Mouse (Mus musculus): Measurements from ENCODE around the gene Arhgef40. TPM values are rescaled to one million over a fixed set of nuclear protein-coding genes. Genes with fewer than 3 reads are reported as not detected.

The Arhgef40 gene
- polyA plus RNA-seq, 1 experiment from 2014 or later = 45.8 TPM

DNA sequence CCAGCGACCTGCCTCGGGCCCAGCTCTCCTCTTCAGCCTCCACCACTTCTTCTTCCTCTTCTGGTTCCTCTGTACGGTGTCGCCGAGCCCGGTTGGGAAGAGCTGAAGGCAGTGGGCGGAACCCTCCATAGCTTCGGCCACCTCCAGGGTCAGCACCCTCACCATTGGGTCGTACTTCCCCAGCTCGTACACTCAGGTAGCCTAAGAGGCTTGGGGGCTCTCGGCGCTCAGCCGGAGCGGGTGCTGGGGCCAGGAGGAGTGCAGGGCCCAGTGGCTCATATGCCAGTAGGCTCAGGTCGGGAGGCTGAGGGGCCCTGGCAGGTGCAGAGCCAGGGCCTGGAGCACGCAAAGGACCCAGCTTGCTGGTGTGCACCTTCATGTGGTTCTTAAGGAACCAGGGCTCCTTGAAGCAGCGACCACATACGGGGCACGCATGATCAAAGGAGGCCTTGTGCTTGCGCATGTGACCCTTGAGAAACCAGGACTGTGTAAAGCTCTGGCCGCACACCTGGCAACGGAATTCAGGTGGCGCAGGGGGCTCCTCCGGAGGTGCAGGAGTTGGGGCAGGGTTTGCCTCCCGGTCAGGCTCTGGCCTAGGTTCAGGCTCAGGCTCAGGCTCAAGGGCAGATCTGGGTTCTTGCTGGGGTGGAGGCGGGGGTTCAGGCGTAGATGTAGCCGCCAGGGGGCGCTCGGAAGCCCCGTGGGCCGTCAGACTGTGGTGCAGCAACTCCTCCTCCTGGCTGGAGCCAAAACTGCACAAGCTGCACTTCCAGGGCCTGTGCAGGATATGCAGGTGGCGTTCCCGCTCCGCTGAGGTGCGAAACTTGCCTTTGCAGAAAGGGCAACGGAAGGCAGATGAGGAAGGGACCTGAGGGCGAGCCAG lies 24.0 kb downstream of the Arhgef40 start:
- Histone ChIP-seq H3K9me3 (replicated peaks; ENCODE audit: control insufficient read depth, low read length) (no peaks in the 10 kb centered on the region), H3K4me1 (ENCODE audit: control insufficient read depth, insufficient read depth, low read length) (peaks cover 57% of the 10 kb centered on the region), H3K27me3 (ENCODE audit: control insufficient read depth, insufficient read depth, low read length) (no peaks in the 10 kb centered on the region), H3K9ac (ENCODE audit: low read length) (peak overlapping the region; percentile 27; the same call in 1 of the 2 replicates), H3K4me3 (ENCODE audit: low read length) (peak overlapping the region; percentile 22; the same call in 1 of the 2 replicates), H3K4me2 (ENCODE audit: low read depth, low read length) (no peak overlapping the region), H3K36me3 (ENCODE audit: control insufficient read depth, insufficient read depth) (peaks cover 32% of the 10 kb centered on the region), H3K27ac (ENCODE audit: low read length) (peak overlapping the region; percentile 49; the same call in 1 of the 2 replicates)
- ATAC-seq (replicated peaks; ENCODE audit: extremely low read depth, insufficient read depth, low FRiP score) = peak; percentile 57
- 52% methylated on average over 38 of the region's 38 CpGs for WGBS

DNA sequence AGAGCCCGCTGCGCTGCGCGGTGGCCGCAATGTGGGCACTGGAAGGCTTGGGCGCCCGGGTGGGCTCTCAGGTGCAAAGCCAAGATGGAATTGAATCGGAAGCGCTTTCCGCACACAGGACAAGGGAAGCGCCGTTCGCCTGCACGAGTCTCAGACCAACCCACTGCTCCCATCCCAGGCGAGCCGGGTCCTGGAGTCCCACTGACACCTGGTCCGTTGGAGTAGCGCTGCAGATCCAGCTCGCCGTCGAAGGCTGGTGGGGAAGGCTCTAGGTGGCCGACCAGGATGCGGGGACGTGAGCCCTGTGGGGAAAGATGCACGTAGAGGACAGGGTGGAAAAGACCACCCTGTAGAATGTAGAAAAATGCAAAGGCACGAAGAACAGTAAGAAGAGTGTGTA lies 24.8 kb downstream of the Arhgef40 start:
- Histone ChIP-seq H3K9me3 (replicated peaks; ENCODE audit: control insufficient read depth, low read length) (no peaks in the 10 kb centered on the region), H3K27ac (ENCODE audit: low read length) (no peak overlapping the region), H3K9ac (ENCODE audit: low read length) (no peak overlapping the region; the same call in 1 of the 2 replicates), H3K4me1 (ENCODE audit: control insufficient read depth, insufficient read depth, low read length) (peaks cover 55% of the 10 kb centered on the region), H3K36me3 (ENCODE audit: control insufficient read depth, insufficient read depth) (peaks cover 32% of the 10 kb centered on the region), H3K27me3 (ENCODE audit: control insufficient read depth, insufficient read depth, low read length) (no peaks in the 10 kb centered on the region), H3K4me3 (ENCODE audit: low read length) (no peak overlapping the region), H3K4me2 (ENCODE audit: low read depth, low read length) (no peak overlapping the region)
- WGBS = 64% methylated on average over 26 of the region's 26 CpGs
- no peak for ATAC-seq (replicated peaks; ENCODE audit: extremely low read depth, insufficient read depth, low FRiP score)

DNA sequence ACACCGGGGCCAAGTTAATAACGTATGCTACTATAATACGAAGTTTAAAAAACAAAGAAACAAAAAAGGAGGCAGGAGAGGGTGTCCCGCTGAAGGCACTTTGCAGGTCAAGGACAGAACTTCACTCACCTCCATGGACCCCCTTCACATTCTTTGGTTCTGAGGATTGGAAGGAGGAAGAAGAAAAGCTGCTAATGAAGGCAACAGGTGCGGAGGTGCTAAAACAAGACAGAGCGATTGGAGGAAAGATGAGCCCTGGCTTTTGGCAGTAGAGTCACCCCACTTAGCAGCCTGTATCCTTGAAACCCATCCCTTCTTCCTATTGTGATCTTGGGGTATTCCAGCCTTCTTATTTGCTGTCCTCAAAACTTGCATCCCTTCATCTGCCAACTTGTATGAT lies 25.3 kb downstream of the Arhgef40 start:
- no peak for ATAC-seq (replicated peaks; ENCODE audit: extremely low read depth, insufficient read depth, low FRiP score)

DNA sequence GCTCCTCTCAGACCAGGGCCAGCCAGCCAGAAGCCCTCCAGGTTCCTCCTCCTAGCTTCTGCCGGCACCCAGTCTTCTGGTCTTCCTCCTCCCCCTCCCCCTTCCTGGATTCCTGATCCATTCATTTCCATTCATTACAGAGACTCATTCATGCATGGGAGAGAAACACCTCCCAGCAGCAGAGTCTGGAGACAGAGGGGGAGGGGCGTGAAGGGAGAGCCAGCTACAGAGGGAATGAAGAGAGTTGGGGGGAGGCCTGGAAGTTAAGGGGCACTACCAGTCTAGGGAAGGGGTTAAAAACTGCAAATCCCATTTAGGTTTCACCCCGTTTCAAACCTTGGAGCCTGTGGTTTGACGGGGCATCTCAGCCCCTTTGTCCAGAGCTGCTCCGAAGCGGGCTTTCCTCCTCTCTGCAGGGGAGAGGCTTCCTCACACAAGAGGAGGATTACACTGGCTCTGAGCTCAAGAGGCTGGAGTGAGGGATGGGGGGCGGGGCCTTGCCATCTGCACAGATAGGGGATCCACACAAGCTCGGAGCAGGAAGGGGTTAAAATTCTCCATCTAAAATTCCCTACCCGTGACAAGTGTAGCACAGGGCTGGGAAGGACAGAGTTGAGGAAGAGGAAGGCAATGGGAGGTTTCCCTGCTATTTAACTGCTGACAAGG lies 26.1 kb downstream of the Arhgef40 start:
- peak overlapping the region; percentile 30 for H3K9ac ChIP-seq (ENCODE audit: low read length)
- H3K36me3 ChIP-seq (ENCODE audit: control insufficient read depth, insufficient read depth) = peaks cover 28% of the 10 kb centered on the region
- no peaks in the 10 kb centered on the region for H3K9me3 ChIP-seq (replicated peaks; ENCODE audit: control insufficient read depth, low read length)
- peaks cover 49% of the 10 kb centered on the region for H3K4me1 ChIP-seq (ENCODE audit: control insufficient read depth, insufficient read depth, low read length)
- H3K4me3 ChIP-seq (ENCODE audit: low read length) = peak overlapping the region; percentile 7; the same call in 1 of the 2 replicates
- H3K27ac ChIP-seq (ENCODE audit: low read length) = peak overlapping the region; percentile 49
- 12% methylated on average over 9 of the region's 9 CpGs for WGBS
- peak overlapping the region; percentile 38 for H3K4me2 ChIP-seq (ENCODE audit: low read depth, low read length)
- no peak for ATAC-seq (replicated peaks; ENCODE audit: extremely low read depth, insufficient read depth, low FRiP score)
- H3K27me3 ChIP-seq (ENCODE audit: control insufficient read depth, insufficient read depth, low read length) = no peaks in the 10 kb centered on the region

More for the DNA sequence above, 25.3 kb downstream of the Arhgef40 start:
- H3K4me1 ChIP-seq (ENCODE audit: control insufficient read depth, insufficient read depth, low read length) = peaks cover 52% of the 10 kb centered on the region
- no peak overlapping the region for H3K4me3 ChIP-seq (ENCODE audit: low read length)
- 0 out of 2 replicates have a peak overlapping the region, but pooled peaks have one; percentile 38 for H3K4me2 ChIP-seq (ENCODE audit: low read depth, low read length)
- H3K9me3 ChIP-seq (replicated peaks; ENCODE audit: control insufficient read depth, low read length) = no peaks in the 10 kb centered on the region
- no peak overlapping the region for H3K27ac ChIP-seq (ENCODE audit: low read length)
- no peaks in the 10 kb centered on the region for H3K27me3 ChIP-seq (ENCODE audit: control insufficient read depth, insufficient read depth, low read length)
- 70% methylated on average over 6 of the region's 6 CpGs for WGBS
- peaks cover 32% of the 10 kb centered on the region for H3K36me3 ChIP-seq (ENCODE audit: control insufficient read depth, insufficient read depth)
- no peak overlapping the region; the same call in 1 of the 2 replicates for H3K9ac ChIP-seq (ENCODE audit: low read length)

DNA sequence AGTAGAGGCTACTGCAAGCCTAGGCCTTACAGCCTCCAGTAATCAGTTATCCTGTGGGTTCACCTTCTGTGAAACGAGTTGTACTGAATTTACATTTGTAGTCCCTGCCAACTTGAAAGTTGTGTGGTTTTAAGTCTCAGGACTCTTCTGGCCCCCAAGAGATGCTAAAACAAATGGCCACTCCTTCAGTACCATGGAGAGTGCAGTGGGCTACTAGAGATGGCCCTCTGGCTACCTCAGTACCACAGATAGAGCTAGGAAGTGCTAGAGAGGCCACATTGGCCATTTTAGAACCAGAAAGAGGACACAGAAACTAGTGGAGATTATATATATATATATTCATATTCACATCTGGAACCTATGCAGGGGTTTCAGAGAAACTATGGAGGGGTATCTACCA lies 27.2 kb downstream of the Arhgef40 start:
- no peak overlapping the region for H3K4me2 ChIP-seq (ENCODE audit: low read depth, low read length)
- H3K9ac ChIP-seq (ENCODE audit: low read length) = no peak overlapping the region
- no peak for ATAC-seq (replicated peaks; ENCODE audit: extremely low read depth, insufficient read depth, low FRiP score)
- peaks cover 45% of the 10 kb centered on the region for H3K4me1 ChIP-seq (ENCODE audit: control insufficient read depth, insufficient read depth, low read length)
- no peaks in the 10 kb centered on the region for H3K9me3 ChIP-seq (replicated peaks; ENCODE audit: control insufficient read depth, low read length)
- no peak overlapping the region for H3K4me3 ChIP-seq (ENCODE audit: low read length)
- H3K27me3 ChIP-seq (ENCODE audit: control insufficient read depth, insufficient read depth, low read length) = no peaks in the 10 kb centered on the region
- WGBS = 54% methylated on average over 1 of the region's 1 CpGs
- H3K27ac ChIP-seq (ENCODE audit: low read length) = no peak overlapping the region
- peaks cover 22% of the 10 kb centered on the region for H3K36me3 ChIP-seq (ENCODE audit: control insufficient read depth, insufficient read depth)

DNA sequence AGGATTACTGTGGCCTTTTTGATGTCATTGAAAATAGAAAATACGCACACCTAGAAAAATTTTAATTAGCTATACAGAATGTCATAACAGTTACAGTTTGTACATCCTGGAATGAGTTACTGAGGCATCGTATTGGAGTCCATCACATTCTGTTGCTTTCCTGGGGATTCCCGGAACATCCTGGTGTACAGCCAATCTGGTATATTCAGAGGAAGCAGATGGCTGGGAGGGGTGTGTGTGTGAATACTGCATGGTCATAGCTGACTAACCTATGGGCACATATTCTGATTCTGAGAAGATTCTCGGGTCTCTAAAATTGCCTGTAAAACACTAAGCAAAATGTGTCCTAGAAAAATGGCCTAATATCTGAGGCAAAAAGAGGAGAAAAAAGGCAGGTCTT lies 27.6 kb downstream of the Arhgef40 start:
- Histone ChIP-seq H3K9me3 (replicated peaks; ENCODE audit: control insufficient read depth, low read length) (no peaks in the 10 kb centered on the region), H3K4me3 (ENCODE audit: low read length) (no peak overlapping the region), H3K27me3 (ENCODE audit: control insufficient read depth, insufficient read depth, low read length) (no peaks in the 10 kb centered on the region), H3K9ac (ENCODE audit: low read length) (no peak overlapping the region), H3K4me1 (ENCODE audit: control insufficient read depth, insufficient read depth, low read length) (peaks cover 43% of the 10 kb centered on the region), H3K36me3 (ENCODE audit: control insufficient read depth, insufficient read depth) (peaks cover 18% of the 10 kb centered on the region), H3K4me2 (ENCODE audit: low read depth, low read length) (no peak overlapping the region), H3K27ac (ENCODE audit: low read length) (peak overlapping the region; percentile 20; the same call in 1 of the 2 replicates)
- WGBS = 72% methylated on average over 4 of the region's 4 CpGs
- ATAC-seq (replicated peaks; ENCODE audit: extremely low read depth, insufficient read depth, low FRiP score) = no peak

DNA sequence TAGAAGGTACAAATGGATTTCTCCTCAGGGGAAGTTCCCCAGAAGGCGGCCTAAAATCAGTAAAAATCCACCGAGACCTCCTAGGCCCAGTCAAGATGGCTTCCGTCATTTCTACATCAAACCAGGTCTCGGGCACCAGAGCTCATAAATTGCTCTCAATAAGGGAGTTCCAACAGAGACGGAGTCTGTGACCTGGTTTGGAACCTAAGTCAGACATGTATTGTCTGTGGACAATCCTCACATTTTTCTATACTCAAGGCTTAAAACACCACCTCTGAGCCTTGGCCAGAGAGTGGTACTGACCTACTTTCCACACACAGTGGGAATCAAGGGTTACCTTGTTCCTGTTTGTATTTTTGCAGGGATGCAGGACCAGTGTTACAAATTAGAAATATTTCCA lies 28.0 kb downstream of the Arhgef40 start:
- Histone ChIP-seq H3K4me1 (ENCODE audit: control insufficient read depth, insufficient read depth, low read length) (peaks cover 43% of the 10 kb centered on the region), H3K9me3 (replicated peaks; ENCODE audit: control insufficient read depth, low read length) (no peaks in the 10 kb centered on the region), H3K27ac (ENCODE audit: low read length) (peak overlapping the region; percentile 20; the same call in 1 of the 2 replicates), H3K4me3 (ENCODE audit: low read length) (no peak overlapping the region), H3K9ac (ENCODE audit: low read length) (no peak overlapping the region), H3K27me3 (ENCODE audit: control insufficient read depth, insufficient read depth, low read length) (no peaks in the 10 kb centered on the region), H3K36me3 (ENCODE audit: control insufficient read depth, insufficient read depth) (peaks cover 14% of the 10 kb centered on the region), H3K4me2 (ENCODE audit: low read depth, low read length) (no peak overlapping the region)
- 83% methylated on average over 5 of the region's 5 CpGs for WGBS
- no peak for ATAC-seq (replicated peaks; ENCODE audit: extremely low read depth, insufficient read depth, low FRiP score)

DNA sequence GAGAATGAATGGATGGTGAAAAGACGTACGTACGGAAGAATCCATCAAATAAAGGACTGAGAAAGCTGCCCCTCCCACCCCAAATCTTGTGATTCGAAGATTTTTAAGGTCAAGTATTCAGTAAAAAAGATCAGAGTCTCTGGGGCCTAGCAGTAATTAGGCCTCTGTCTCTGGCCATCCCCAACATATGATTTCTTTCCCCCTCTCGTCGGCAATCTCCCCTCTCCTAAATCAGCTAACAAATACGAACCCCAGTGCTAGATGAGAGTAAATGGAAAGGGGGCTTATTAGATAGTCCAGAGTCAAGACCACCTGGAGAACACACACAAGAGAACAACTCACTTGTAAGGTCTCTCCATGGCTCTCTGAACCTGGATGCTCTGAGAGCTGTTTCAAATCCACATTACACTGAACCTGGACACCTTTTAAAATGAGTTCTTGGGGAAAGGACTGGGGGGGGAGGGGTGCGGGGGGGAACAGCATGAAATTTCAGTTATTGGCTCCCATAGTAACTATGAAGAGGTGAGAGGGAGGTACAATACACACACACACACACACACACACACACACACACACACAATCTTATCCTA lies 28.6 kb downstream of the Arhgef40 start:
- Histone ChIP-seq H3K4me2 (ENCODE audit: low read depth, low read length) (peak overlapping the region; percentile 74), H3K4me1 (ENCODE audit: control insufficient read depth, insufficient read depth, low read length) (peaks cover 43% of the 10 kb centered on the region), H3K27me3 (ENCODE audit: control insufficient read depth, insufficient read depth, low read length) (no peaks in the 10 kb centered on the region), H3K9ac (ENCODE audit: low read length) (peak overlapping the region; percentile 79), H3K36me3 (ENCODE audit: control insufficient read depth, insufficient read depth) (peaks cover 13% of the 10 kb centered on the region), H3K27ac (ENCODE audit: low read length) (peak overlapping the region; percentile 99), H3K9me3 (replicated peaks; ENCODE audit: control insufficient read depth, low read length) (no peaks in the 10 kb centered on the region), H3K4me3 (ENCODE audit: low read length) (peak overlapping the region; percentile 70)
- WGBS = 70% methylated on average over 8 of the region's 8 CpGs
- no peak for ATAC-seq (replicated peaks; ENCODE audit: extremely low read depth, insufficient read depth, low FRiP score)

All from heart, embryonic 16.5 days (tissue).